Mouse (Mus musculus) thymus, adult 2 months (tissue): ENCODE data around the gene Plxnc1. TPM values are rescaled to one million over a fixed set of nuclear protein-coding genes. Genes with fewer than 3 reads are reported as not detected.

Experiments
- DNase-seq: peaks from one replicate; pipeline ENCODE4 v3.0.0; 2021
- H3K27ac ChIP-seq: fragments of 200-500 bp; 2 replicates; pipeline ENCODE4 v1.5.1; 2012; ENCODE audit warnings: low read length, control low read depth; ENCODE audit not compliant: control insufficient read depth, insufficient read depth
- H3K27me3 ChIP-seq: fragments of 200-500 bp; 2 replicates; pipeline ENCODE4 v1.6.1; 2012; ENCODE audit warnings: mild to moderate bottlenecking, low read length, moderate library complexity, mixed read lengths; ENCODE audit not compliant: control insufficient read depth, insufficient read depth
- H3K36me3 ChIP-seq: fragments of 200-500 bp; 2 replicates; pipeline ENCODE4 v1.6.1; 2012; ENCODE audit warnings: mild to moderate bottlenecking, low read length, moderate library complexity; ENCODE audit not compliant: control insufficient read depth, insufficient read depth
- H3K4me1 ChIP-seq: fragments of 200-500 bp; replicated peaks from 2 replicates; pipeline ENCODE4 v1.6.1; 2012; ENCODE audit warnings: low read length; ENCODE audit not compliant: control insufficient read depth, insufficient read depth
- H3K4me3 ChIP-seq: fragments of 200-500 bp; 2 replicates; pipeline ENCODE4 v1.5.1; 2012; ENCODE audit warnings: mild to moderate bottlenecking, low read length, control low read depth, moderate library complexity; ENCODE audit not compliant: control insufficient read depth, insufficient read depth
- CTCF ChIP-seq: fragments of 200-500 bp; IDR thresholded peaks from 2 replicates; pipeline ENCODE4 v1.5.1; 2012; ENCODE audit warnings: mild to moderate bottlenecking, control low read depth, low read length, moderate library complexity, borderline replicate concordance; ENCODE audit not compliant: control insufficient read depth, poor library complexity, insufficient read depth; ENCODE audit errors: extremely low read depth
- POLR2A ChIP-seq: fragments of 200-500 bp; IDR thresholded peaks from 2 replicates; pipeline ENCODE4 v1.6.1; 2012; ENCODE audit warnings: mild to moderate bottlenecking, low read length, control low read depth, moderate library complexity; ENCODE audit not compliant: control insufficient read depth, poor library complexity, insufficient read depth; ENCODE audit errors: extremely low read depth
- WGBS: fragments of 180-500 bp; shearing (Covaris S2); methylation state at CpG from one replicate; pipeline ENCODE4 v1.1.7; 2018; 5-methylcytosine and 5-hydroxymethylcytosine counted together
- polyA plus RNA-seq: library from polyadenylated mRNA; depleted of rRNA; stranded (reverse); fragments of >200 nt; gene quantifications from 2 replicates; pipeline ENCODE4 v1.2.3, GENCODE M21; 2012

Gene Plxnc1
- polyA plus RNA-seq, 1 experiment = 8.7 TPM

DNA sequence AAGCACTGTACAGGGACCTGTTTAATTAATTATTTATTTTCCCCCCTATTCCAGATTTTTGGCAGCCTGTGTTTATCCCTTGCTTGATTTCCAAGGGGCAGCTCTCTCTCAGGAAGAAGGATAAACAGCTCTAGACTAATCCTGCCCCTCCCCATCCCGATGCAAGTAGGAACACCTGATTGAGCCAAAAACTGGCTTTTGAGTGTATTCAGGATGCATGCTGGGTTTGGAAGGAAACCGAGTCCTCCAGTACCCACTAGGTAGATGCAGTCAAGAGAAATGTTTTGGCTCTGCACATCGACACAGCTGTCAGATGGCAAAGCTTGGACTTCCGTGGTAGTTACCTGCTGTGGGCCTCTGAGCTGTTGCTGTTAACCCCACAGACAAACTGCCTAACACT is 3.1 kb downstream of the Plxnc1 start:
- H3K4me3 ChIP-seq = no peak overlapping the region
- TF ChIP-seq CTCF (no peak), POLR2A (no peak)
- DNase-seq = no peak
- H3K27me3 ChIP-seq = peaks cover 8% of the 10 kb centered on the region
- H3K27ac ChIP-seq = no peak overlapping the region
- 34% methylated on average over 4 of the region's 4 CpGs for WGBS
- H3K4me1 ChIP-seq = peaks cover 22% of the 10 kb centered on the region
- H3K36me3 ChIP-seq = no peaks in the 10 kb centered on the region

DNA sequence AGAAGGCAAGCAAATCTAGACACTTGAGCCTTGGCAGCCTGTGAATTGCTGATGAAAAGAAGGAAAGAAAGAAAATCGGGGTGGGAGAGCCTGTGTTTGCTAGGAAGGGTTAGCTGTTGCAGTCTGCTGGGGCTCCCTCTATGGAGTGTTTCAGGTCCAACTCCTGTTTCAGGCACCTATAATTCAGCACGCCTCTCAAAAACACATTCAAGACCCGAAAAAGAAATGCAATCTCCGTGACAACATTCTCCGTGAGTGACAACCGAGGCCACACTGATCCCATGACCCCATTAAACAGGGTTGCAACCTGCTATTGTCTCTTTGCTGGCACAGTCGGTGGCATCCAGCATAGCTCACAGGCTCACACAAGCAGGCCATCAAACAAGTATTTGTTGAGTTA is 3.8 kb downstream of the Plxnc1 start:
- no peak for DNase-seq
- Histone ChIP-seq H3K4me1 (peaks cover 22% of the 10 kb centered on the region), H3K27me3 (peaks cover 8% of the 10 kb centered on the region), H3K4me3 (no peak overlapping the region), H3K27ac (no peak overlapping the region), H3K36me3 (no peaks in the 10 kb centered on the region)
- WGBS = 87% methylated on average over 7 of the region's 7 CpGs
- TF ChIP-seq CTCF (no peak), POLR2A (no peak)

DNA sequence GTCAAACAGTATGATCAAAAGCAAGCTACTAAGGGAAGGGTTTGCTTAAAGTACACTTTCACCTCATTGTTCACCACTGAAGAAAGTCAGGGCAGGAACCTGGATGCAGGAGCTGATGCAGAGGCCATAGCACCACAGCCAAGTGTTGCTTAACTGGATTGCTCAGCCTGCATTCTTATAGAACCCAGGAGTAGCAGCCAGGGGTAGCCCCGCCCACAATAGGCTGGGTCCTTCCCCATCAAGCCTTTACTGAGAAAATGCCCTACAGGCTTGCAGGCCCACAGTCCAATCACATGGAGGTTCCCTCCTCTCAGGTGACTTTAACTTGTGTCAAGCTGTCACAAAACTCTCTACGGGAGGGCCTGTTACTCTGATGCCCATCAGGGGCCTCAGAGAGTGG is 4.6 kb downstream of the Plxnc1 start:
- no peak for TF ChIP-seq POLR2A
- TF ChIP-seq CTCF = no peak
- Histone ChIP-seq H3K4me3 (no peak overlapping the region), H3K36me3 (no peaks in the 10 kb centered on the region), H3K27me3 (peaks cover 8% of the 10 kb centered on the region), H3K27ac (no peak overlapping the region), H3K4me1 (peaks cover 18% of the 10 kb centered on the region)
- DNase-seq = no peak
- 87% methylated on average over 2 of the region's 2 CpGs for WGBS

DNA sequence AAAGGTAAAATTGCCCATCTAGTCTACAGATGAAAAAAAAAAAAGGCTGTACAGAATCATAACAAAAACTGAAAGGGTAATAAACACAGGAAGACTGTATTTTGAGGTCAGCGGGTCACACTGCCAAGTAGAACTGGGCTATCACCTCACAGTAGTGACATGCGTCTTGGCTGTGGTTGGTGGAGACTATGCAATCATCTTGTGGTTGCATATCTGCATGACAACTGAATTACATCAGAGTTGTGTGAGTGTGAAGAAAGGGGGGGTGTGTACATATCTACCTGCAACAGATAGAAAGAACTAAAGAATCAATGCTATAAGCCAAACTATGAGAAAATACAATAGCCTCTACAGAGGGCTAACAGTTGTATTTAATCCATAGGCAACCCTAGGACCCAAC is 5.7 kb downstream of the Plxnc1 start:
- no peak overlapping the region for H3K27ac ChIP-seq
- H3K4me3 ChIP-seq = no peak overlapping the region
- WGBS = 87% methylated on average over 2 of the region's 2 CpGs

DNA sequence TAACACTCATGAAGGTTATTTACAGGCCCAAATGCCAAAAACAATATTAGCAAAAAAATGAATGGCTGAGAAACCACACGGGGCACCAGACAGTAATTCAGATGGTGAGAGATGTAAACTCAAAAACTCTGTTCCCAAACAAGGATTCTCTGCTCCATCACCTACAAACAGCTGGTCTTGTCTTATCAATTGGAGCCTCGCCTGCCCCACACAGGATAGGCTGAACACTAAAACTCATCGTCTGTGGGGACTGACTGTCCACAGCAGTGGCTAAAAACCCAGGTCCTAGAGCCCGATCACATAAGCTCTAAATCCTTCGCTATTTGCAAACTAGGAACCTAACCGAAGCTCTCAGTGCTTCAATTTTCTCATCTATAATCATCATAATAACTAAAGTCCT is 6.3 kb downstream of the Plxnc1 start:
- no peak for DNase-seq
- no peak overlapping the region for H3K27ac ChIP-seq
- peaks cover 7% of the 10 kb centered on the region for H3K4me1 ChIP-seq
- H3K36me3 ChIP-seq = no peaks in the 10 kb centered on the region
- TF ChIP-seq CTCF (no peak), POLR2A (no peak)
- H3K4me3 ChIP-seq = no peak overlapping the region
- 92% methylated on average over 6 of the region's 6 CpGs for WGBS
- H3K27me3 ChIP-seq = peaks cover 1% of the 10 kb centered on the region

More for the DNA sequence above, 5.7 kb downstream of the Plxnc1 start:
- Histone ChIP-seq H3K36me3 (no peaks in the 10 kb centered on the region), H3K4me1 (peaks cover 13% of the 10 kb centered on the region), H3K27me3 (peaks cover 7% of the 10 kb centered on the region)
- TF ChIP-seq POLR2A (no peak), CTCF (no peak)
- DNase-seq = no peak

DNA sequence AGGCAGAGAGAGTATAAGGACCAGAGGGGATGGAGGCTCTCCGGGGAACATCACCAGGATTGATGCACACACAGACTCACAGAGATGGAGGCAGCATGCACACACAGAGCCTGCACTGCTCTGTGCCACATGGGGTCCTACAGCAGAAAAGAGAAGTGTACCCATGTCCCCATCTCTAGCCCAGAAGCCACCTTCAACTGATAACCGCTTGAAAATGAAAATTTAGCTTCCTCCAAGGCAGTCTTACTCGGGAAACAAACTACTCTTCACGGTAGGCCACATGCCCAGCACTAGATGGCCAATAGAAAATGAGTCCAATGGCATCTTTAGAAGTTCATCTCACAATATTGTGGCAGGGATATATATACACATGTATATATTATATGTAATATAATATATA is 9.4 kb downstream of the Plxnc1 start:
- H3K4me1 ChIP-seq = no peaks in the 10 kb centered on the region; the same call in 1 of the 2 replicates
- 31% methylated on average over 4 of the region's 4 CpGs for WGBS
- no peaks in the 10 kb centered on the region for H3K36me3 ChIP-seq
- no peak overlapping the region for H3K4me3 ChIP-seq
- DNase-seq = no peak
- no peak overlapping the region for H3K27ac ChIP-seq
- no peak for TF ChIP-seq CTCF
- no peak for TF ChIP-seq POLR2A
- no peaks in the 10 kb centered on the region for H3K27me3 ChIP-seq

- WGBS = 93% methylated on average over 9 of the region's 9 CpGs
- Histone ChIP-seq H3K36me3 (no peaks in the 10 kb centered on the region), H3K27ac (no peak overlapping the region), H3K27me3 (no peaks in the 10 kb centered on the region), H3K4me1 (no peaks in the 10 kb centered on the region; the same call in 1 of the 2 replicates), H3K4me3 (no peak overlapping the region)
- no peak for DNase-seq
- TF ChIP-seq POLR2A (no peak), CTCF (no peak)
Observed at GRCm38 (mm10) chr10:94934151-94934614, 10.5 kb downstream of the Plxnc1 start.
